Mouse (Mus musculus) liver, embryonic 14.5 days (tissue): ENCODE measurements at regions not wholly inside any gene's neighbourhood (a gene's known extent, or its start where the extent isn't known, plus 50 kb on each side); places are given as distances from the start of the nearest gene placed in this dataset.

Experiments
- ATAC-seq: fragments of 200-750 bp; cut with Nextera tagmentation; 2 replicates; pipeline ENCODE4 v1.8.0; 2017; ENCODE audit warnings: moderate number of reproducible peaks, mild to moderate bottlenecking, moderate library complexity; ENCODE audit not compliant: insufficient read depth
- DNase-seq, 3 experiments: peaks; one replicate each; pipeline ENCODE4 v3.0.0-alpha.2; 2012 to 2013; ENCODE audit warnings: low read depth in 3 of 3, low spot score in 3 of 3
- H3K27ac ChIP-seq: fragments of 300-500 bp; sonication (generic); 2 replicates; pipeline ENCODE4 v1.5.1; 2014; ENCODE audit warnings: moderate library complexity, mild to moderate bottlenecking, control low read depth, inconsistent platforms
- H3K27me3 ChIP-seq: fragments of 300-500 bp; sonication (generic); 2 replicates; pipeline ENCODE4 v1.6.1; 2014; ENCODE audit warnings: mild to moderate bottlenecking, low read length, moderate library complexity; ENCODE audit not compliant: control insufficient read depth, insufficient read depth
- H3K36me3 ChIP-seq: fragments of 300-500 bp; sonication (generic); replicated peaks from 2 replicates; pipeline ENCODE4 v1.6.1; 2014; ENCODE audit warnings: low read depth; ENCODE audit not compliant: control insufficient read depth, insufficient read depth
- H3K4me1 ChIP-seq, 2 experiments: fragments of 200-500 bp in 1 of 2; fragments of 300-500 bp in 1 of 2; sonication (generic) in 1 of 2; replicated peaks; 2 replicates each; pipeline ENCODE4 v1.6.1; 2012 to 2014; ENCODE audit warnings: antibody characterized with exemption in 1 of 2, inconsistent platforms in 1 of 2, low read length in 1 of 2; ENCODE audit not compliant: control insufficient read depth in 2 of 2, insufficient read depth in 2 of 2
- H3K4me2 ChIP-seq: fragments of 300-500 bp; sonication (generic); 2 replicates; pipeline ENCODE4 v1.6.1; 2014; ENCODE audit warnings: low read depth, mild to moderate bottlenecking, control low read depth, moderate library complexity
- H3K4me3 ChIP-seq, 2 experiments: fragments of 200-500 bp in 1 of 2; fragments of 300-500 bp in 1 of 2; sonication (generic) in 1 of 2; 2 replicates each; pipeline ENCODE4 v1.5.1; 2012 to 2014; ENCODE audit warnings: low read depth in 2 of 2, low read length in 2 of 2, mild to moderate bottlenecking in 2 of 2, control low read depth in 1 of 2, inconsistent platforms in 1 of 2, moderate library complexity in 1 of 2; ENCODE audit not compliant: insufficient read depth in 1 of 2
- H3K9ac ChIP-seq: fragments of 300-500 bp; sonication (generic); replicated peaks from 2 replicates; pipeline ENCODE4 v1.6.1; 2014; ENCODE audit warnings: mild to moderate bottlenecking, control low read depth, moderate library complexity
- H3K9me3 ChIP-seq: fragments of 300-500 bp; sonication (generic); 2 replicates; pipeline ENCODE4 v1.6.1; 2016; ENCODE audit warnings: low read length, mixed read lengths; ENCODE audit not compliant: control insufficient read depth
- CTCF ChIP-seq: IDR thresholded peaks from 2 replicates; pipeline ENCODE4 v1.5.1; 2016; ENCODE audit warnings: antibody characterized with exemption, low read depth, control low read depth
- EP300 ChIP-seq: IDR thresholded peaks from 2 replicates; pipeline ENCODE4 v1.6.1; 2016; ENCODE audit warnings: antibody characterized with exemption, low read depth
- WGBS: fragments of 180-500 bp; shearing (Covaris S2); extraction: QIAGEN DNeasy Blood & Tissue Kit; methylation state at CpG from one replicate; pipeline ENCODE4 v1.1.7; 2014; ENCODE audit not compliant: insufficient replicate concordance; 5-methylcytosine and 5-hydroxymethylcytosine counted together

- no peak for ATAC-seq
- no peaks in the 10 kb centered on the region for H3K4me1 ChIP-seq
- TF ChIP-seq EP300, result no peak
- no peak for TF ChIP-seq CTCF
- DNase-seq, result no peak
- H3K4me3 ChIP-seq, result no peak overlapping the region
- H3K9ac ChIP-seq, result no peak overlapping the region
- H3K4me2 ChIP-seq, result no peak overlapping the region
- WGBS, result 73% methylated on average over 1 of the region's 1 CpGs
- no peak overlapping the region for H3K27ac ChIP-seq
- no peaks in the 10 kb centered on the region for H3K36me3 ChIP-seq
- peaks cover 3% of the 10 kb centered on the region; the same call in 1 of the 2 replicates for H3K27me3 ChIP-seq
- H3K9me3 ChIP-seq, result no peaks in the 10 kb centered on the region
Observed at GRCm38 (mm10) chr13:45181529-45182230, 103.2 kb downstream of the Gm9817 start.

- Histone ChIP-seq H3K36me3 (no peaks in the 10 kb centered on the region), H3K9ac (no peak overlapping the region), H3K27me3 (peaks cover 5% of the 10 kb centered on the region), H3K27ac (no peak overlapping the region), H3K4me3 (no peak overlapping the region), H3K9me3 (no peaks in the 10 kb centered on the region), H3K4me1 (no peaks in the 10 kb centered on the region), H3K4me2 (no peak overlapping the region)
- WGBS, result 61% methylated on average over 6 of the region's 6 CpGs
- DNase-seq (no peak), ATAC-seq (no peak)
- TF ChIP-seq CTCF, result no peak
Observed at GRCm38 (mm10) chr13:45189389-45189788, 110.9 kb downstream of the Gm9817 start.

GRCm38 (mm10) chr13:45190151-45190550 is 111.7 kb downstream of the Gm9817 start:
- TF ChIP-seq CTCF, result no peak
- no peak for TF ChIP-seq EP300
- H3K4me2 ChIP-seq, result no peak overlapping the region
- WGBS, result 47% methylated on average over 4 of the region's 4 CpGs

GRCm38 (mm10) chr13:45192079-45192478 is 113.6 kb downstream of the Gm9817 start:
- Histone ChIP-seq H3K36me3 (no peaks in the 10 kb centered on the region), H3K27ac (no peak overlapping the region), H3K27me3 (peaks cover 5% of the 10 kb centered on the region), H3K4me1 (no peaks in the 10 kb centered on the region), H3K4me3 (no peak overlapping the region), H3K4me2 (no peak overlapping the region), H3K9me3 (no peaks in the 10 kb centered on the region), H3K9ac (no peak overlapping the region)
- TF ChIP-seq EP300 (no peak), CTCF (no peak)
- WGBS, result 67% methylated on average over 8 of the region's 8 CpGs
- DNase-seq (no peak), ATAC-seq (no peak)

More at GRCm38 (mm10) chr13:45190151-45190550, 111.7 kb downstream of the Gm9817 start:
- Histone ChIP-seq H3K27me3 (peaks cover 5% of the 10 kb centered on the region), H3K4me1 (no peaks in the 10 kb centered on the region), H3K27ac (no peak overlapping the region), H3K9me3 (no peaks in the 10 kb centered on the region), H3K4me3 (no peak overlapping the region), H3K36me3 (no peaks in the 10 kb centered on the region), H3K9ac (no peak overlapping the region)
- DNase-seq (no peak), ATAC-seq (no peak)

- ATAC-seq (no peak), DNase-seq (no peak)
- Histone ChIP-seq H3K27ac (no peak overlapping the region), H3K4me1 (no peaks in the 10 kb centered on the region), H3K4me2 (no peak overlapping the region), H3K4me3 (no peak overlapping the region), H3K27me3 (no peaks in the 10 kb centered on the region; the same call in 1 of the 2 replicates), H3K36me3 (no peaks in the 10 kb centered on the region), H3K9ac (no peak overlapping the region), H3K9me3 (no peaks in the 10 kb centered on the region)
- TF ChIP-seq EP300 (no peak), CTCF (no peak)
- 10% methylated on average over 2 of the region's 2 CpGs for WGBS
Observed at GRCm38 (mm10) chr13:45195562-45195961, 117.1 kb downstream of the Gm9817 start.
